Mouse (Mus musculus): ENCODE results near the gene Pigs.

GRCm38 (mm10) chr11:78294585-78294984 lies 33.6 kb upstream of the Pigs start:
- TF ChIP-seq CTCF (IDR thresholded peaks at IDR 0.05; ENCODE audit: low read depth, low read length) (no peak), POLR2A (IDR thresholded peaks at IDR 0.05; ENCODE audit: borderline replicate concordance, low read depth, low read length) (no peak)

Data from bone marrow macrophage, adult 2 months (primary cell).